Mouse (Mus musculus) C2C12 (cell line): Measurements from ENCODE around the gene Erg28.

Source experiments
- CEBPB ChIP-seq: IDR thresholded peaks from one replicate; pipeline ENCODE4 v1.6.1; 2011; ENCODE audit warnings: low read depth, mild to moderate bottlenecking, control low read depth, moderate library complexity
- CTCF ChIP-seq: IDR thresholded peaks from one replicate; pipeline ENCODE4 v1.5.1; 2011; ENCODE audit not compliant: control insufficient read depth, insufficient read depth, insufficient read length
- MAX ChIP-seq: IDR thresholded peaks from one replicate; pipeline ENCODE4 v1.6.1; 2011; ENCODE audit warnings: mild to moderate bottlenecking, control low read depth
- MYOG ChIP-seq: IDR thresholded peaks from one replicate; pipeline ENCODE4 v1.6.1; 2011; ENCODE audit not compliant: control insufficient read depth, insufficient read length; ENCODE audit errors: extremely low read depth

DNA sequence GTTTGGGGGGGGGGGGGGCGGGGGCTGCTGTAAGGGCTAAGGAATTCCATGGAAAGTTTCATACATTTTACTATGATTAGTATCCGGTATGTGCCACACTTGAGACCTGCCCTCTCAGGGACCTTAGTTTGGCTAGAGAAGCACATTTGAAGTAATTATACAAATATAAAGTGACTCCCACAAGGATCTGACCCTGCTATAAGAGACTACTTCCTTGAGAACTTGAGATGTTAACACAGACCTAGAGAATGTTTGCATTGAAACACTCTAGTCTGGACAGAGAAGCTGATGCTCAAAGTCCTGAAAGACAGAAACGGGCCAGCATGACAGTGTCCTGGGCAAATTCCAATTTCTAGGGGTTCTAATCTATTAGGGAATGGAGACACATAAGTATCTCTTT lies 45.4 kb downstream of the Erg28 start:
- no peak for TF ChIP-seq CEBPB
- no peak for TF ChIP-seq CTCF
- no peak for TF ChIP-seq MAX
- no peak for TF ChIP-seq MYOG
